ENCODE assay signal across 16 mouse cellular contexts in the genomic region with DNA sequence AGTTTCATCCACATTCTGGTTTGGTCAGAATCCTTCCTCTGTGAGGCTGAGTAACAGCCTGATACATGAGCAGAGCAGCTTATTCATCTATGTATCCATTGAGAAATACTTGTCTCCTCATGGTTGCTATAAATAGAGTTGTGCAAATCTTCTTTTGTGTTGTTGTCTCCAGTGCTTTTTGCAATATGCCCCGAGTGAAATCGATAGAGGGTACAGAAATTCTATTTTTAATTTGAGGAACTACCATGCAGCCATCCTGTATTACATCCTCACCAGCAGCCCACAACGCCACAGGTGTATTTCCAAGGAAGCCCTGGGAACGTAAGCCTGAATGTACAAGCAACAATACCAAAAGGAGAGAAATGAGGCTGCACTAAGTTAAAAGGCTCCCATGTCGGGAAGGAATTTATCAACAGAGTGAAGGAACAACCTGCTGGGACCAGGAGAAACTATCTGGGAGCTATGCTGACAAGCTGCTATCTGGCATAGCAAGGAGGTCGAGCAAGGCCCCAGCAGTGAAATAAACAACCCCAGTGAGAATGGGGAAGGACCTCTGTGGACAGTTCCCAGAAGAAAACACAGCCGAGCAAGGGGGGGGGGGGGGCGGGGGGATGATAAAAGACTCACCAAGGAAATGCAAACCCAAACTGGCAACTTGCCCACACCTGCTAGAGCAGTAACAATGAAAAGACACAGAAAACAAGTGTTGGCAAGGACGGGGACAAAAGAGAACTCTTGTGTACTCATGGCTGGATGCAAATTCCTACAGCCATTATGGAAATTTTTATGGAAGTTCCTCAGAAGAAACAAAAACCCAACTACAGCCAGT. TPM values are rescaled to one million over a fixed set of nuclear protein-coding genes. Genes with fewer than 3 reads are reported as not detected.
A peak's percentile ranks its signal among the peaks of the same experiment; 100 is the strongest.
DNase-seq lines count a peak whose midpoint lies in the region; ATAC-seq and TF ChIP-seq lines count a peak whose summit lies in the region.
"Had no signal": no experiment of that assay in that cellular context is flagged by ENCODE, and none has a peak within 500 bp of the region (broad histone marks: within the 10 kb centered on the region; RNA-seq: fewer than 3 reads in every experiment).

No protein-coding gene starts in this region.

- H3K9me3 ChIP-seq in embryonic facial prominence, embryonic 14.5 days (ENCODE audit: control insufficient read depth, low read length): no peaks in the 10 kb centered on the region
- H3K9me3 ChIP-seq in embryonic facial prominence, embryonic 10.5 days: no peaks in the 10 kb centered on the region
- H3K9me3 ChIP-seq in megakaryocyte, embryonic 14.5 days: no peaks in the 10 kb centered on the region
- no peaks in the 10 kb centered on the region for H3K9me3 ChIP-seq in heart, embryonic 11.5 days (replicated peaks; ENCODE audit: control insufficient read depth, low read length)
- H3K9me3 ChIP-seq: intestine, embryonic 15.5 days; limb, embryonic 15.5 days; neural tube, embryonic 13.5 days had no signal

- ATAC-seq in embryonic facial prominence, embryonic 14.5 days (ENCODE audit: low read depth): no peak
- no peak for ATAC-seq in heart, embryonic 11.5 days (replicated peaks; ENCODE audit: insufficient number of reproducible peaks, low FRiP score, low TSS enrichment)

- no peak overlapping the region for H3K27ac ChIP-seq in embryonic facial prominence, embryonic 14.5 days (replicated peaks; ENCODE audit: low read depth, low read length)
- no peak overlapping the region for H3K27ac ChIP-seq in embryonic facial prominence, embryonic 10.5 days (replicated peaks)
- H3K27ac ChIP-seq in thymus, adult 2 months (ENCODE audit: control insufficient read depth, insufficient read depth, low read length): peak overlapping the region; percentile 59; the same call in 1 of the 2 replicates
- no peak overlapping the region for H3K27ac ChIP-seq in heart, embryonic 11.5 days (ENCODE audit: low read depth, low read length)
- H3K27ac ChIP-seq: intestine, embryonic 15.5 days; limb, embryonic 15.5 days; neural tube, embryonic 13.5 days had no signal

- no peak for TF ChIP-seq POLR2A in thymus, adult 2 months (IDR thresholded peaks at IDR 0.05; ENCODE audit: control insufficient read depth, extremely low read depth, insufficient read depth, low read length, poor library complexity)

- H3K4me1 ChIP-seq in embryonic facial prominence, embryonic 14.5 days (ENCODE audit: control insufficient read depth, insufficient read depth, low read length): no peaks in the 10 kb centered on the region
- peaks cover 22% of the 10 kb centered on the region for H3K4me1 ChIP-seq in embryonic facial prominence, embryonic 10.5 days
- H3K4me1 ChIP-seq in thymus, adult 2 months (replicated peaks; ENCODE audit: control insufficient read depth, insufficient read depth, low read length): peaks cover 49% of the 10 kb centered on the region
- H3K4me1 ChIP-seq in megakaryocyte, embryonic 14.5 days: peaks cover 100% of the 10 kb centered on the region
- peaks cover 6% of the 10 kb centered on the region for H3K4me1 ChIP-seq in heart, embryonic 11.5 days (ENCODE audit: control insufficient read depth, insufficient read depth, low read length)
- H3K4me1 ChIP-seq: intestine, embryonic 15.5 days had no signal

- DNase-seq in embryonic facial prominence, embryonic 14.5 days (ENCODE audit: low spot score): peak; percentile 27
- no peak for DNase-seq in embryonic facial prominence, embryonic 10.5 days (ENCODE audit: low spot score)
- DNase-seq in thymus, adult 2 months: no peak
- DNase-seq in thymus, adult 18-20 months: no peak
- DNase-seq in yolk sac, embryonic 10.5 days (ENCODE audit: low spot score): no peak
- DNase-seq in layer of hippocampus, adult 18-20 months (ENCODE audit: low spot score in 2 of 2): no peak
- DNase-seq: adrenal gland, postnatal 10 days; heart, postnatal 36 days; kidney, postnatal 36 days; right cerebral cortex, adult 18-20 months had no signal

- H3K9ac ChIP-seq in embryonic facial prominence, embryonic 14.5 days (ENCODE audit: low read depth, low read length): no peak overlapping the region
- H3K9ac ChIP-seq in heart, embryonic 11.5 days (ENCODE audit: low read depth, low read length): no peak overlapping the region
- H3K9ac ChIP-seq: intestine, embryonic 15.5 days; limb, embryonic 15.5 days; neural tube, embryonic 13.5 days had no signal

- H3K4me2 ChIP-seq in embryonic facial prominence, embryonic 14.5 days (ENCODE audit: low read depth, low read length): no peak overlapping the region
- H3K4me2 ChIP-seq in heart, embryonic 11.5 days: no peak overlapping the region
- H3K4me2 ChIP-seq: intestine, embryonic 15.5 days; limb, embryonic 15.5 days; midbrain, embryonic 11.5 days; neural tube, embryonic 13.5 days had no signal

- no peak for TF ChIP-seq CTCF in thymus, adult 2 months (IDR thresholded peaks at IDR 0.05; ENCODE audit: borderline replicate concordance, control insufficient read depth, extremely low read depth, insufficient read depth, low read length, poor library complexity)

- H3K27me3 ChIP-seq in embryonic facial prominence, embryonic 14.5 days (replicated peaks; ENCODE audit: control insufficient read depth, insufficient read depth, low read length): no peaks in the 10 kb centered on the region
- H3K27me3 ChIP-seq in embryonic facial prominence, embryonic 10.5 days (replicated peaks; ENCODE audit: low read depth, poor library complexity, severe bottlenecking): no peaks in the 10 kb centered on the region; the same call in 1 of the 2 replicates
- H3K27me3 ChIP-seq in thymus, adult 2 months (ENCODE audit: control insufficient read depth, insufficient read depth, low read length): no peaks in the 10 kb centered on the region
- no peaks in the 10 kb centered on the region for H3K27me3 ChIP-seq in megakaryocyte, embryonic 14.5 days (replicated peaks)
- H3K27me3 ChIP-seq in heart, embryonic 11.5 days (ENCODE audit: control insufficient read depth, insufficient read depth, low read length): no peaks in the 10 kb centered on the region; the same call in 1 of the 2 replicates
- H3K27me3 ChIP-seq: intestine, embryonic 15.5 days; limb, embryonic 15.5 days had no signal

- 54% methylated on average over 8 of the region's 9 CpGs for WGBS in embryonic facial prominence, embryonic 14.5 days
- WGBS in embryonic facial prominence, embryonic 10.5 days: 62% methylated on average over 9 of the region's 9 CpGs
- 9% methylated on average over 8 of the region's 9 CpGs for WGBS in thymus, adult 2 months
- WGBS in heart, embryonic 11.5 days (ENCODE audit: insufficient replicate concordance): 37% methylated on average over 8 of the region's 9 CpGs

- no peaks in the 10 kb centered on the region for H3K36me3 ChIP-seq in embryonic facial prominence, embryonic 14.5 days (ENCODE audit: control insufficient read depth, insufficient read depth, low read length)
- H3K36me3 ChIP-seq in embryonic facial prominence, embryonic 10.5 days (replicated peaks): no peaks in the 10 kb centered on the region
- H3K36me3 ChIP-seq in thymus, adult 2 months (ENCODE audit: control insufficient read depth, insufficient read depth, low read length): no peaks in the 10 kb centered on the region
- peaks cover 26% of the 10 kb centered on the region for H3K36me3 ChIP-seq in megakaryocyte, embryonic 14.5 days (replicated peaks; ENCODE audit: low read length)
- H3K36me3 ChIP-seq in heart, embryonic 11.5 days (ENCODE audit: control insufficient read depth, insufficient read depth, low read length): no peaks in the 10 kb centered on the region
- H3K36me3 ChIP-seq: intestine, embryonic 15.5 days; limb, embryonic 15.5 days; neural tube, embryonic 13.5 days had no signal

- no peak overlapping the region for H3K4me3 ChIP-seq in embryonic facial prominence, embryonic 14.5 days (ENCODE audit: low read depth, low read length)
- no peak overlapping the region for H3K4me3 ChIP-seq in embryonic facial prominence, embryonic 10.5 days
- no peak overlapping the region for H3K4me3 ChIP-seq in thymus, adult 2 months (ENCODE audit: control insufficient read depth, insufficient read depth, low read length)
- H3K4me3 ChIP-seq in megakaryocyte, embryonic 14.5 days (replicated peaks): peak overlapping the region; percentile 21
- H3K4me3 ChIP-seq in heart, embryonic 11.5 days (ENCODE audit: low read depth, low read length): no peak overlapping the region
- H3K4me3 ChIP-seq: intestine, embryonic 15.5 days; limb, embryonic 15.5 days; neural tube, embryonic 13.5 days had no signal

RNA-seq across cellular contexts. Expression of a gene that starts 10.9 kb away (rescaled TPM):
- polyA plus RNA-seq in embryonic facial prominence, embryonic 14.5 days (2014; fragmentation: Nextera tagmentation; extraction: Ambion mirVana): 1.4 and 1.9 TPM in 2 replicates
- 3.3 and 4.1 TPM in 2 replicates for polyA plus RNA-seq in embryonic facial prominence, embryonic 10.5 days (2016; fragmentation: Nextera tagmentation; extraction: Ambion mirVana)
- polyA plus RNA-seq in thymus, adult 2 months (2012; rRNA removed): 21.2 and 22.6 TPM in 2 replicates
- 10.4 and 49.9 TPM in 2 replicates for polyA plus RNA-seq in megakaryocyte, embryonic 14.5 days (2012; ENCODE audit: insufficient read depth, low replicate concordance)
- polyA plus RNA-seq in heart, embryonic 11.5 days (2014; fragmentation: Nextera tagmentation; extraction: Ambion mirVana): 0.35 TPM in 1 of 2 replicates, not detected in the other
- 1 to 10 TPM; 1.3 to 1.8 TPM for total RNA-seq in layer of hippocampus, adult 18-20 months (2021)

RNA-seq across cellular contexts. Expression of a gene that starts 54.6 kb away (rescaled TPM):
- polyA plus RNA-seq in embryonic facial prominence, embryonic 14.5 days (2014; fragmentation: Nextera tagmentation; extraction: Ambion mirVana): 0.70 and 1.00 TPM in 2 replicates
- 0.16 and 0.35 TPM in 2 replicates for polyA plus RNA-seq in embryonic facial prominence, embryonic 10.5 days (2016; fragmentation: Nextera tagmentation; extraction: Ambion mirVana)
- 0.19 and 0.40 TPM in 2 replicates for polyA plus RNA-seq in thymus, adult 2 months (2012; rRNA removed)
- polyA plus RNA-seq in megakaryocyte, embryonic 14.5 days (2012; ENCODE audit: insufficient read depth, low replicate concordance): not detected in 2 replicates
- polyA plus RNA-seq in heart, embryonic 11.5 days (2014; fragmentation: Nextera tagmentation; extraction: Ambion mirVana): 0.36 and 0.52 TPM in 2 replicates
- total RNA-seq in layer of hippocampus, adult 18-20 months (2021): 1 to 10 TPM; 2.7 to 3.5 TPM
- total RNA-seq: heart, postnatal 36 days had no signal
